Mouse (Mus musculus) heart, adult 18-20 months (tissue): ENCODE data around the gene Rgl1. TPM values are rescaled to one million over a fixed set of nuclear protein-coding genes. Genes with fewer than 3 reads are reported as not detected.

Experiments
- DNase-seq, 2 experiments: peaks; one replicate each; pipeline ENCODE4 v3.0.0; 2021 to 2022; ENCODE audit warnings: mixed read lengths in 1 of 2
- total RNA-seq, 2 experiments: library from RNA; stranded (reverse); gene quantifications; 2 replicates each; pipeline ENCODE4 v1.2.3; 2021

Gene Rgl1
- total RNA-seq, 2 experiments from 2014 or later: 23.5 to 25.8 TPM

DNA sequence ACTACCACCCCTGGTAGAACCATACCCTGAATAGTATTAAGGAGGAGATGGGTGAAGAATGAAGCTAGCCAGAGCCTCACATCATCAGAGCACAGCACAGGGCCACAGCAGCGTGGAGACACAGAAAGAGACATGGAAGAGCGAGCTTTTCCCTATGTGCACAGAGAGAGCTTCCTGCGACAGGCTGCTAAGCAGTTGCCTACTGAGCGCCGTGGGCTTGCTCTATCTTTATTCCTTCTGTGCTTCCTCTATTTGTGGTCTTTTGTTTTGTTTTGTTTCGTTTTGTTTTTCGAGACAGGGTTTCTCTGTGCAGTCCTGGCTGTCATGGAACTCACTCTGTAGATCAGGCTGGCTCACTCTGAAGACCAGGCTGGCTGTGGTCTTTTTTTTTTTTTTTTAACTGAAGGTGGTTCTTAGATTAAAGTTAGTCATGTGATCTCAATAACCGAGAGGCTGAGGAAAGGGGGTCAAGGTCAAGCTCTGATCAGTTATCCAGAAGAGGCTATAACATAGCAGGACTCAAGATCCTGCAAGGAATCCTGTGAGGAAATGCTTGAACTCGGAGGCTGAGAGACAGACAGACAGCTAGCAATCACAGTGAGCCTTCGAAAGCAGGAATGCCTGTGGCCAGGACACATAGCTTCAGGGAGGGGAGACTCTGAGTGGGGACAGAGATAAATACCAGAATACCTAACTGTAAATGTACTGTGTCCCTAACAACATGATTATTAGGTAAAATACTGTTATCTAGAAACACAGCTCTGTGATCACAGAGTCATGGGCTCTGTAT lies 150.0 kb downstream of the Rgl1 start:
- peak in 1 of 2 experiments; percentile 22 for DNase-seq

DNA sequence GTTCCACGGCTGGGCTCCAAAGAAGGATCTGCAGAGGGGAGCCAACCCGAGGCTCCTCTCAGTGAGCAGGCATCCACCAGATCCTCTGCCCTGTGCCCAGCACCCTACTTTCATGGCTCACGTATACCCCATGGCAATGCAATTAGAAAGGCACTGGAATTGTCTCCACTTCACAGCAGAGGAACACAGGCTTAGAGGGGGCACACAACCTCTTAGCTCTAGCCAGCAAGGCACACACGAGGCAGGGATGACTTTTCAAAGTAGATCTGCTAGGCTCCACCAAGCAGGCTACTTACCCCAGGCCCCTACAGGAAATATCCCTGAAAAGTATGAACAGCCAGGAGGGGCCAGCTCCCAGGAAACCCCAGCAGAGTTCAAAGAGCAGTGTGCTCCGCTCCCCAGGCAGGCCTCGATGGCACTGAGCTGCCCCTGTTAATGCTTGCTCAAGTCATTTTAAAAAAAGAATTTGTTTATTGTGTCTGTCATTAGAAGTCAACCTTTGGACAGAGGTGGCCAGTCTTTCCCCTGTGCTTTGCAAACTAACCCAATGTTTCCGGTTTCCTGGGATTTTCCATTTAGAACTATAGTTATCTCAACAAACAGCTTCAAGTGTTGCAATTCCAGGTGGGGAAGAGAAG lies 151.3 kb downstream of the Rgl1 start:
- DNase-seq: peak in 1 of 2 experiments; percentile 11

GRCm38 (mm10) chr1:152613158-152613857 lies 152.8 kb downstream of the Rgl1 start:
- peak in 1 of 2 experiments; percentile 30 for DNase-seq

- DNase-seq: peak; percentile 42 to 45
Measured at GRCm38 (mm10) chr1:152612535-152613157, 153.5 kb downstream of the Rgl1 start.

DNA sequence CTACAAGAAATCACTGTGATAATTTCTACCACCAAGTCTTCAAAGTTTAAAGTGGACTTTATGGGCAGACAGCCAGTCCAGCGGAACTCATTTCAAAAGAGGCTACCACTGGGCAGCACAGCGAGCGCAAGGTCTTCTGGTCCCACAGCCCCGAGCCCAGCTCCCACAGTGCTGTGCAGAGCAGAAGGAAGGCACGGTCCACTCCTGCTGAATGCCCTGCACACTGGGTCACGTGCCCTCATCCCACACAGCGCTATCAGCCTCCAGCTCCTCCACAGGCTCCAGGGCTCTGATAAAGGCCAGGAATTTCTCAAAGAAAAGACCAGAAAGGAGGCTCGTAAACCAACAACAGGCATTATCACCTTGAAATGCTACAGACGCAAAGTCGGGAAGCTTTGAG lies 156.6 kb downstream of the Rgl1 start:
- DNase-seq: peak; percentile 41 to 44

GRCm38 (mm10) chr1:152609006-152609405 lies 157.1 kb downstream of the Rgl1 start:
- DNase-seq: peak in 1 of 2 experiments; percentile 43

GRCm38 (mm10) chr1:152607765-152608164 lies 158.4 kb downstream of the Rgl1 start:
- DNase-seq: peak; percentile 42 to 66

- no peak for DNase-seq
Measured at GRCm38 (mm10) chr1:152606727-152607126, 159.4 kb downstream of the Rgl1 start.

GRCm38 (mm10) chr1:152605895-152606625 lies 160.1 kb downstream of the Rgl1 start:
- DNase-seq: peak in 1 of 2 experiments; percentile 69

DNA sequence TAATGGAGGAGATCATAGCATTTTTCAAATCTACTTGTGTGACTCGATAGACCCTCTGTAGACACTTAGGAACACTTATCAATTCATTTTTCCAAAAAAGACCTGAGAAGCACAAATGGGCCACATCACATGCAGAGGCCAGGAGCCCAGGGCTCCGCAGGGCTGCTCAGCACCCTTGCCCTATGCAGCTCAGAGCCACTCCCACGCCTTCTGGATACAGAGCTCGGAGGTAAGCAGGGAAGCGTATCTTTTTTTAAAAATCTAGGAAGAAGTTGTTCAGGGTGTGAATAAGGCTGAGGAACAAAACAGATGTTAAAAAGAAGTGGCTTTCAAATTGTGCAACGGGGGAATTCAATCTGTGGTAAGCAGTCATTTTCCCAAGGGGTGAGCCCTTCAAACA lies 162.0 kb downstream of the Rgl1 start:
- no peak for DNase-seq

DNA sequence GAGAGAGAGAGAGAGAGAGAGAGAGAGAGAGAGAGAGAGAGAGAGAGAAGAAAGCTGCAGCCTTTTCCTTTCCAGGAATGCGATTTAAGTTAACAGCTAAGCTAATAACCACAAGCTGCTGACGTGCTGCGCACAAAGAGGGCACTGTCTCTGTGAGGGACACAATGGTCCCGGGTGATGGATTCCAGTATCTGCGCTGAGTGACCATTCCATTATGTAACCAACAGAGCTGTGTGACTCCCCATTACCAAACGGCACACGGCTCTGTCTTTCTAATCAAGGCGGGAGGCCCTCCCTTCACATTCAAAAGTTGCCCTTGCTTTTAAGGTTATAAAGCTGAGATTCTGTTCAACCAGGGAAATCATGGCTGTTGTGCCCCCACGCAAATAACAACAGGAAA lies 162.5 kb downstream of the Rgl1 start:
- DNase-seq: no peak

DNA sequence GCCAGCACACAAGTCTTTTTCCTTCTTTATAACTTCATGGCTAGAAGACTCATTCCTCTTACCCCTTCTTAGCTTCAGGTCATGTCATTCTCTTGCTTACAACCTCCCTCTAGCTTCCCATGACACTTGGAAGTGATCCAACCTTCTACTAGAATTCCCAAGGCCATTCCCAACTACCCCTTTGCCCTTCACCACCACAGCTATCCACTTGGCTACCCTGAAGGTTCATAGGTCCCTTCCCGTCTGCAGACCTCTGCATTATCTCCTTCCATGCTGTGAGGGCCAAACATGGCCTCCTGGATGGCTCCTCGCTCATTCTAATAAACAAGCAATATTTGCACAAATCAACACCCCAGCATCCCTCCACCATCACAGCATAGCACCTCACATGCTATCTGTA lies 165.7 kb downstream of the Rgl1 start:
- no peak for DNase-seq

DNA sequence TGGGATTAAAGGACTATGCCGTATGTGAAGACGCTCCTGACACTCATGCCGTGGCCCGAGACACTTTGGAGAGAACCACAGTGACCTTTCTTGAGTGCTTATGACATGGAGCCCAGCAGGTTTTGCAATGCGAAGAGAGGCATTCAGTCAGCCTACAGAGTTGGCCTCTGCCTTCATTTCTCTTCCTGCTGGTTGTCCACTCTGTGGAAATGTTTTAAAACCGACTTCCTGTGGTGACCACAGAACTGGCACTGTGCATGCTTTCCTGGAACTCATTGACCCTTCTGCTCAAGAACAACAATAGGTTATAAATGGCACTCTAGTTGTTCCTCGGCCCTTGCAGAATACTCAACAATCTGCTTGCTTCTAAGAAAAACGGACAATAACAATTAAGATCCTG lies 166.8 kb downstream of the Rgl1 start:
- peak; percentile 68 to 86 for DNase-seq

- peak in 1 of 2 experiments; percentile 60 for DNase-seq
Measured at GRCm38 (mm10) chr1:152594690-152595089, 171.5 kb downstream of the Rgl1 start.

DNA sequence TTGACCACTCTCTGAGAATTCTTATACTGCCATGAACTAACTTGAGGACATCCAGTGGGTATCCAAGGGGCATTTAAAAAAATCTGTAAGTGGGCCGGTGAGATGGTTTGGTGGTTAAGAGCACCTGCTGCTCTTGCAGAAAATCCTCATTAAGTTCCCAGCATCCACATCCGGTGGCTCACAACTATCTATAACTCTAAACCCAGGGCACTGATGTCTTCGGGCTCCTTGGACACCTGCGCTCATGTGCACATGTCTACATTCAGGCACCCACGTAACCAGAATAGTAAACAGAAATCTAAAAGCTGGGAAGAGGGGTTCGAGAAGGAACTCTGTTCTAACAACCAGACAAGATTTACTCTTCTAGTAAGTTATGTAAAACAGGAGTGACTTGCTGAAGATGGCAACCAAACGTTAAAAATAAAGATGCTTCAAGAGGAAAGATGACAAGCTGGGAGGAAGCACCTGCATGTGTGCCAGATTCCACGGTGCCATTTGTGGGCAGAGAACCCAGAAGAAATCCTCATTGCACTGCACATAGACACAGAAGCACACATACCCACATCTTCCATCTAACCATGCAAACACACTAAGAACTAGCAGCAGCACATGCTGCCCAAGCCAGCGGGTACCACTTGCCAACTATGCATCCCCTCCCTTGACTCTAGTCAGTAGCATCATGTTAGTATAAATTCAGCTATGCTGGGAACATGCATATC lies 172.2 kb downstream of the Rgl1 start:
- DNase-seq: no peak

- DNase-seq: no peak
Measured at GRCm38 (mm10) chr1:152593382-152593781, 172.8 kb downstream of the Rgl1 start.

DNA sequence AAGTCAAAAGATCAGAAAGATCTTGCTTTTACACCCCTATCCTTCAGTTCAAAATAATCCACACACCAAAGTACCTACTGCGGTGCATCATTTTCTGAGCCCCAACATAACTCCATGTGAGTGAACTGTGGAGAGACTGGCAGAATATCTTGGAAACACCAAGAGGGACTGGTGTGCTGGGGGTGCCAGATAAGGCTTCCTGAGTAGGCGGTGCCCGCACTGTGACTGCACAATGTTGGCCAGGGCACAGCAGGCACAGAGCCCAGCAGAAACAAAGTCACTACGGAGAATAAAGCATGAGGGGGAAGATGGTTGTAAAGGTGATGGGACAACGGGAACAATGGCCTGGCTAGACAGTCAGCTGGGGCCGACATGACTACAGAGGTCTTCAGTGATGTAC lies 173.5 kb downstream of the Rgl1 start:
- peak; percentile 79 to 80 for DNase-seq

DNA sequence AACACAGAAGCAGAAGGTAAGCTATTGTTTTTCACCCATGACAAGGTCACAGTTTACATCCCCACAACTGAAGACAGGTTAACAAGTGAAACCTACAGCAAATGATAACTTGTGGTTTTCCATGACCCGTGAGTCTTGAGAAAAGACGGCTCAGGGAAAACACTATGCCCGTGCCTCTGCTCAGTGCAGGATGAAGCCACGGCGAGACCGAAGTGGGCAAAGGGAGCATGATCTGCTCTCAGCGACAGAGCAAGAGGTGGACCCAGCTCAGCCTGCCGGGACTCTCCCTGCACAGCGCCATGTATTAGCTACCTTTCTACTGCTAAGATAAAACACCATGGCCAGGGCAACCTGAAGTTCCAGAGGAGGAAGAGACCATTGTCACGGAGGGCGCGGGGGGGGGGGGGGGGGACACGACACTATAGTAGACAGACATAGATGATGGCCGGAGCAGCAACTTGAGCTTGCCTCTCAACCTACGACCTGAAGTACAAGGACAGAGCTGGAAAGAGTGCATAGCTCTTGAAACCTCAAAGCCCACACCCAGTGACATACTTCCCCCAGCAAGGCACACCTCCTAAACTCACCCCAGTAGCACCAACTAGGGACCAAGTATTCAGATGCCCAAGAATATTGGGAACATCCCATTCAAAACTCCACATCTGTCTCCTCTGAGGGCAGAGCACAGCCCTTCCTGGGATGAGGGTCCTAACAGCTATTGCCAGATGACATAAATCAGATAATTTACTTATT lies 174.2 kb downstream of the Rgl1 start:
- no peak for DNase-seq

DNA sequence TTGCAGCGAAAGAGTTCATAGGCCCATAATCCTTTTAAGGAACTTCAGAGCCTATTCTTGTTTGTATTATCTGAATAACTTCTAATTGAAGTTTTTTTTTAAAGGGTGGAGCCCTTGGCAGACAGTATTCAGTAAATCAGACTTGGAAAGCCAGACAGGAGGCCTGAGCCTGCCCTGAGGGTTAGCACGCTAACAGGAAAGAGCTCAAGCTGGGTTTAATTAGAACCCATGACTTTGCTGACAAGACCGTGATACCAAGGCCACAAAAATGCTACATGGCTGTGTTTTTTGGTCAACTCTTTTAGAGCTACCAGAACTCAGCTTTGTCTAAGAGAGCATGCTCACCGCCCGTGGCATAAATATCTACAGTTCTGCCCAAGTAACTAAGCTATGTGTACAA lies 175.8 kb downstream of the Rgl1 start:
- peak in 1 of 2 experiments; percentile 40 for DNase-seq

DNA sequence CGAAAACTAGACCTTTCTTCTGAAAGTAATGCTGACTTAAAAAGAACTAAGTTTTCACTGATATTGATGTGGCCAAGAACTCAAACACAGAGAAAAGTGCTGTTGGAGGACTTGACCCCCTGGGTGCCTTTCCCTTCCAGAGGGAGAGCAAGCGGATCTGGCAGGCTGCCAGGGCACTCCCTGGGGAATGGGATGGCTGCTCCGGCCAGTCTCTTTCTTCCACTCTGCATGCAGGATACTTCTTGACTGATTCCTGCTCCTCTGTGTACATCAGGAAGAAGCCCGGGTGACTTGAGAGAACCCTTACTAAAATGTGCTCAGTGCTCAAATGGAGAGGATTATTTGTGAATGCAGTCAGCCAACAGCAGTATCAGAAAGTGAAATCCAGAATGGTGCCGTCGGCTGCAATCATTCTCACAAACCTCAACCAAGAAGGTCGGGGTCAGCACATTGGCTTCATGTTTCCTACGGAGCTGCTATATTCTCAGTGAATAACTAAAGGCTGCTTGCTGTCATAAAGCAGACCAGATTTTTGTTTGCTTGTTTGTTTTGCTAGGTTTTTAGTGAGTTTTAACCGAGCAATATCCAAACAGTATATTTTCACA lies 176.7 kb downstream of the Rgl1 start:
- DNase-seq: peak; percentile 86 to 89
